Mouse (Mus musculus) liver, embryonic 16.5 days (tissue): ENCODE measurements around the gene Ptbp1. TPM values are rescaled to one million over a fixed set of nuclear protein-coding genes. Genes with fewer than 3 reads are reported as not detected.

Source experiments
- ATAC-seq: fragments of 200-750 bp; cut with Nextera tagmentation; 2 replicates; pipeline ENCODE4 v1.8.0; 2017; ENCODE audit warnings: low read depth, mild to moderate bottlenecking, moderate number of reproducible peaks, moderate library complexity
- H3K27ac ChIP-seq: fragments of 300-500 bp; sonication (generic); 2 replicates; pipeline ENCODE4 v1.5.1; 2014; ENCODE audit warnings: mild to moderate bottlenecking, low read length
- H3K27me3 ChIP-seq: fragments of 300-500 bp; sonication (generic); 2 replicates; pipeline ENCODE4 v1.6.1; 2014; ENCODE audit warnings: low read depth, low read length, mixed read lengths; ENCODE audit not compliant: control insufficient read depth, insufficient read depth
- H3K36me3 ChIP-seq: fragments of 300-500 bp; sonication (generic); 2 replicates; pipeline ENCODE4 v1.6.1; 2014; ENCODE audit warnings: mild to moderate bottlenecking; ENCODE audit not compliant: control insufficient read depth, insufficient read depth
- H3K4me1 ChIP-seq: fragments of 300-500 bp; sonication (generic); 2 replicates; pipeline ENCODE4 v1.6.1; 2014; ENCODE audit warnings: low read depth, low read length, mixed read lengths; ENCODE audit not compliant: control insufficient read depth
- H3K4me2 ChIP-seq: fragments of 300-500 bp; sonication (generic); 2 replicates; pipeline ENCODE4 v1.6.1; 2014; ENCODE audit warnings: low read depth, low read length, mixed read lengths
- H3K4me3 ChIP-seq: fragments of 300-500 bp; sonication (generic); 2 replicates; pipeline ENCODE4 v1.5.1; 2014; ENCODE audit warnings: low read depth, mild to moderate bottlenecking, low read length
- H3K9ac ChIP-seq: fragments of 300-500 bp; sonication (generic); 2 replicates; pipeline ENCODE4 v1.6.1; 2014; ENCODE audit warnings: low read depth, low read length
- H3K9me3 ChIP-seq: fragments of 300-500 bp; sonication (generic); replicated peaks from 2 replicates; pipeline ENCODE4 v1.6.1; 2016; ENCODE audit warnings: low read length; ENCODE audit not compliant: control insufficient read depth
- WGBS: fragments of 180-500 bp; shearing (Covaris S2); extraction: QIAGEN DNeasy Blood & Tissue Kit; methylation state at CpG from one replicate; pipeline ENCODE4 v1.1.7; 2014; ENCODE audit not compliant: insufficient replicate concordance; 5-methylcytosine and 5-hydroxymethylcytosine counted together
- polyA plus RNA-seq: library from polyadenylated mRNA; unstranded; fragments of >200 nt; fragmentation: Nextera tagmentation; extraction: Ambion mirVana; gene quantifications from 2 replicates; pipeline ENCODE4 v1.2.1, GENCODE M21; 2015

The Ptbp1 gene
- polyA plus RNA-seq, 1 experiment from 2014 or later: 124 TPM

DNA sequence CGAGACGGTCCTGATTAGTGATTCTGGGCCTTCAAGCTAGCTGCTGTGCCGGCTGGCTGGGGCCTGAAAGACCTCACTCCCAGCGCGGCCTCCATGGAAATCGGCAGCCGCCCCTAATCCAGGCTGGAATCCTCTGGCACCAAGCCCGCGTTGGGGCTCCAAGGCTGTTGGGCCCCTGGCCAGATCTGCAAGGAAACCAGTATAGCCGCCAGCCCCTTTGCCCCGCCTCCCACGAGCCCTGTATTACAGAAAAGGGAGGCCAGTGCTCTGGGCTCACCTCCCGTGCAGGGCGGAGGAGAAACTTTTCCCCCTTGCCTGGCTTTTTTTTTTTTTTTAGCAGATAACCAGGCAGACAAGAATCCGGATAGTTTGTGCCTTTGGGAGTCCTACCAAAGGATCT is 835 bp upstream of the Ptbp1 start:
- WGBS: under 1% methylated on average over 15 of the region's 15 CpGs
- Histone ChIP-seq H3K4me2 (peak overlapping the region; percentile 99), H3K4me3 (peak overlapping the region; percentile 98), H3K9ac (peak overlapping the region; percentile 73), H3K36me3 (peaks cover 13% of the 10 kb centered on the region), H3K27ac (peak overlapping the region; percentile 98), H3K9me3 (no peaks in the 10 kb centered on the region), H3K4me1 (peaks cover 55% of the 10 kb centered on the region), H3K27me3 (no peaks in the 10 kb centered on the region)
- ATAC-seq: peak; percentile 15; the same call in 1 of the 2 replicates

- H3K9me3 ChIP-seq: no peaks in the 10 kb centered on the region
- 0% methylated on average over 75 of the region's 83 CpGs for WGBS
- H3K9ac ChIP-seq: peak overlapping the region; percentile 93
- peak; percentile 12 for ATAC-seq
- peaks cover 59% of the 10 kb centered on the region for H3K4me1 ChIP-seq
- peak overlapping the region; percentile 98 for H3K4me3 ChIP-seq
- H3K4me2 ChIP-seq: peak overlapping the region; percentile 84
- H3K27ac ChIP-seq: peak overlapping the region; percentile 97
- peaks cover 28% of the 10 kb centered on the region for H3K36me3 ChIP-seq
- no peaks in the 10 kb centered on the region for H3K27me3 ChIP-seq
Observed at GRCm38 (mm10) chr10:79854801-79855541, 744 bp downstream of the Ptbp1 start.

- peak overlapping the region; percentile 93 for H3K9ac ChIP-seq
- under 1% methylated on average over 10 of the region's 10 CpGs for WGBS
- no peaks in the 10 kb centered on the region for H3K27me3 ChIP-seq
- H3K27ac ChIP-seq: peak overlapping the region; percentile 97
- H3K4me1 ChIP-seq: peaks cover 59% of the 10 kb centered on the region
- H3K9me3 ChIP-seq: no peaks in the 10 kb centered on the region
- ATAC-seq: no peak
- H3K36me3 ChIP-seq: peaks cover 35% of the 10 kb centered on the region
- peak overlapping the region; percentile 84 for H3K4me2 ChIP-seq
- H3K4me3 ChIP-seq: peak overlapping the region; percentile 98
Observed at GRCm38 (mm10) chr10:79855558-79856184, 1.4 kb downstream of the Ptbp1 start.

DNA sequence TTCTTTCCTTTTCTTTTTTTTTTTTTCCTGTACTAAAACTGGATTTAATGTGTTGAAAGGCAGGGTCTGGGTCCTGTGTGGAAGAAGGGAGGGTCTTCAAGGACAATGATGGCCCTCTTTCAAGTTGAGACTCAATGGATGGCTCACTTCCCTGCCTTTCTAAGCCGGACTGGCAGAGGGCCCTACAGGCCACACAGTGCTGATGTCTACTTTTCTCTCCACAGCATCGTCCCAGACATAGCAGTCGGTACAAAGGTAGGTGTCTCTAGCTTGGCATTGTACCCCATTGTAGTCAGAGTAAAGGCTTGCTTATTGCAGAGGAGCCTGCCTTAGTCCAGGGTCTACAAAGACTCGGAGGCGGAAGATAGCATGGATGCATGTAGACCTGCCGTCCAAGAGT is 2.1 kb downstream of the Ptbp1 start:
- H3K27ac ChIP-seq: peak overlapping the region; percentile 97
- H3K36me3 ChIP-seq: peaks cover 41% of the 10 kb centered on the region
- peaks cover 58% of the 10 kb centered on the region for H3K4me1 ChIP-seq
- H3K4me2 ChIP-seq: peak overlapping the region; percentile 84
- peak overlapping the region; percentile 93 for H3K9ac ChIP-seq
- no peaks in the 10 kb centered on the region for H3K9me3 ChIP-seq
- WGBS: 27% methylated on average over 6 of the region's 6 CpGs
- H3K4me3 ChIP-seq: peak overlapping the region; percentile 98
- no peaks in the 10 kb centered on the region for H3K27me3 ChIP-seq
- ATAC-seq: no peak

DNA sequence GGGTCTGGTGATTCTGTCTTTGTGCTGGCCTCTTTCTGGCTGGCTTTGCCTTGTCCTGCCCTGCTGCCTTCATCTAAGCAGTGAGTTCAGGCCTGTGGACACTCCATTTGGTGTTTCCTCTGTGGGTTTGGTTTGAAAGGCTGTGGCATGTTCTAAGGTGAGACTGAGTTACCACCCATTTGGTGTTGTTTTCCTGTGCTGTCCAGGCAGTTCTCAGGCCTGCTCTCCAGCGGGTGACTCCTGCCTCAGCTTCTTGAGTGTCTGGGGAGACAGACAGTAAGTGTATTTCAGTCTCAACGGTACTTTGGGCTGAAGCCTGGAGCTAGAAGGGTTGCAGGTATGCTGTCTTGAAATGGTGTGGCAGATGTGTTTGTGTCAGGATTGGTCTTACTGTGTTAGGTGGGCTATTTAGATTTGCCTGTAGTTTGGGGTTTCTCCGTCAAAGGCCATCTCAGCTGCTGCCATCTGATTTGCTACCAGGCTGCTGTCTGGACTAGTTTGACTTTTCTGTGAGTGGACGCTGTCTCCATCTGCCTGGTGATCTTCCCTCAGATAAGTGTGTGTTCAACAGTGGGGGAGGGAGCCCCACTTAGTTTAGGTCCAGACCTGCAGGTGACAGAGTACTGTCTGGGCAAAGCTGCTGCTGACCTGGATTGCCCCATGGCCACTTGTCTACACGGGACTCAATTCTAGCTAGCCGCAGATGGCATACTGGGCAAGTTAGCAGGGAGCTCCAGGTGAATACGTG is 2.7 kb downstream of the Ptbp1 start:
- H3K36me3 ChIP-seq: peaks cover 47% of the 10 kb centered on the region
- ATAC-seq: no peak
- peaks cover 53% of the 10 kb centered on the region for H3K4me1 ChIP-seq
- H3K4me2 ChIP-seq: peak overlapping the region; percentile 84
- peak overlapping the region; percentile 93 for H3K9ac ChIP-seq
- 25% methylated on average over 7 of the region's 7 CpGs for WGBS
- peak overlapping the region; percentile 98 for H3K4me3 ChIP-seq
- peak overlapping the region; percentile 97 for H3K27ac ChIP-seq
- no peaks in the 10 kb centered on the region for H3K9me3 ChIP-seq
- no peaks in the 10 kb centered on the region for H3K27me3 ChIP-seq

DNA sequence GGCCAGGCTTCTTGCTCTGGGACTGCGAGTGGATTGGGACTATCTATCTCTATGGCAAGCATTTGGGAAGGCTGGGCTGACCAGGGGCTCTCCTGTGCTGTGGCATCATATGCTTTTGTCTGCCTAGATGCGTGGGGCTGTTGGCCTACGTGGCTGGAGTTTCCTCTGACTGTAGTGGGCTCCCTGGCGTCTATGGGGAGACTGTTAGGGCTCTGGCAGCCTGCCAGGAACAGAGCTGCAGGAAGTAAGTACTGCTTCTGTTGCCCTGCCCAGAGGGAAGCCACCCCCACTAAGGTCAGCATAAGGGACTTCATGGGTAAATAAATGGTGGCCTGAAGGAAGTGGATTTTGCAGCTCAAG is 3.2 kb downstream of the Ptbp1 start:
- ATAC-seq: no peak
- Histone ChIP-seq H3K36me3 (peaks cover 53% of the 10 kb centered on the region), H3K9me3 (no peaks in the 10 kb centered on the region), H3K4me3 (peak overlapping the region; percentile 98), H3K4me1 (peaks cover 47% of the 10 kb centered on the region), H3K27ac (peak overlapping the region; percentile 54), H3K4me2 (peak overlapping the region; percentile 84), H3K9ac (peak overlapping the region; percentile 93), H3K27me3 (no peaks in the 10 kb centered on the region)
- WGBS: 17% methylated on average over 4 of the region's 4 CpGs

GRCm38 (mm10) chr10:79857894-79858293 is 3.7 kb downstream of the Ptbp1 start:
- Histone ChIP-seq H3K9ac (no peak overlapping the region), H3K9me3 (no peaks in the 10 kb centered on the region), H3K4me2 (peak overlapping the region; percentile 84), H3K36me3 (peaks cover 57% of the 10 kb centered on the region), H3K4me1 (peaks cover 42% of the 10 kb centered on the region), H3K27ac (no peak overlapping the region), H3K27me3 (no peaks in the 10 kb centered on the region), H3K4me3 (peak overlapping the region; percentile 98)
- 68% methylated on average over 2 of the region's 2 CpGs for WGBS
- ATAC-seq: no peak

DNA sequence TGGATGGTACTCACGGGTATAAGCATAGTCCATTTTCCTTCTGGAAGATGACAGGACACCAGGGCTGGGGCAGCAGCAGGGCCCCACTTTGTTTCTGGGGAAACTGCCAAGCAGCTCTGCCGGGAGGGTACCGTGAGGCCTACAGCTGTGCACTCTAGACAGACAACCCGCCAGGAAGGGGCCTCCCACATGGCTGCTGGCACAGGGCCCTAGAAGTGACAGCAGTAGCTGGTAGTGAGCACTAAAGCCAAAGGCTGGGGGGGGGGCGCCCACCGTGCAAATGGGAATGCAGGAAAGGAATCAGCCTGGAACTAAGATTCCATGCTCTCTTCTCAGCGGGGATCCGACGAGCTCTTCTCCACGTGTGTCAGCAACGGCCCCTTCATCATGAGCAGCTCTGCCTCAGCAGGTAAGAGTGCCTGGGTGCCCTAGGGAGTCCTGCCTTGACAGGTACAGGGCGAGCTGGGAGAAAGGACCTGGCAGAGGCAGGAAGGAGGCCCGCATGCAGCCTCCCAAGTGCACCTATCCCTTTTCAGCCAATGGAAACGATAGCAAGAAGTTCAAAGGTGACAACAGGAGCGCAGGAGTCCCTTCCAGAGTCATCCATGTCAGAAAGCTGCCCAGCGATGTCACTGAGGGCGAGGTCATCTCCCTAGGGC is 4.3 kb downstream of the Ptbp1 start:
- WGBS: 63% methylated on average over 17 of the region's 17 CpGs
- Histone ChIP-seq H3K9ac (0 out of 2 replicates have a peak overlapping the region, but pooled peaks have one; percentile 15), H3K36me3 (peaks cover 60% of the 10 kb centered on the region), H3K27me3 (no peaks in the 10 kb centered on the region), H3K9me3 (no peaks in the 10 kb centered on the region), H3K4me1 (peaks cover 36% of the 10 kb centered on the region), H3K4me2 (peak overlapping the region; percentile 84), H3K4me3 (peak overlapping the region; percentile 98; the same call in 1 of the 2 replicates), H3K27ac (no peak overlapping the region)
- no peak for ATAC-seq
